Mouse (Mus musculus): Measurements from ENCODE around the gene Cd22. TPM values are rescaled to one million over a fixed set of nuclear protein-coding genes. Genes with fewer than 3 reads are reported as not detected.

The Cd22 gene
- total RNA-seq, 1 experiment from 2014 or later = 0.30 TPM

DNA sequence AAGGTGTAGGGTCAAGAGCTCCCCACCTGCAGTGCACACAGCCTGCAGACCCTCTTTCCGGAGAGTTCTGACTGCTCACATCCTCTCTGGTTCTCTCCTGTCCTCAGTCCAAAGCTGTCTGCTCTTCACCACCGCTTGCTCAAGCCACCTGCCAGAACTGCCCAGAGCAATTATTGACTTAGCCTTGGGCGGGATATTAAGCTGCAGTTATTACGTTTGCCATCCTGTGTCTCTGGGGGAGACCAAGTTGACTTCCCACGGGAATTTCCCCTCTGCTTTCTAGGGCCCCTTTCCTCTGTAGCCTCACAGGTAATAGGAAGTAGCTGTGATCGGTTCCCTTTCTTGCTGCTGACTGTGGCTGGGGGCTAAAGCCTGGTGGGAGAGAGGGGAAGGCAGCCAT lies 60.0 kb downstream of the Cd22 start:
- DNase-seq = no peak

Other genes starting within 250 kb of the Cd22 start
- gene Etv2, start 244.5 kb downstream of the Cd22 start, total RNA-seq (2021) = not detected in 2 replicates
- gene Rbm42, start 230.0 kb downstream of the Cd22 start, total RNA-seq (2021) = 78.4 and 87.5 TPM in 2 replicates
- 12.6 and 13.5 TPM in 2 replicates for gene Haus5, start 215.3 kb downstream of the Cd22 start, total RNA-seq (2021)
- not detected in 2 replicates for gene Pmis2, start 208.7 kb downstream of the Cd22 start, total RNA-seq (2021)
- 5.5 and 11.1 TPM in 2 replicates for gene 2200002J24Rik, start 181.4 kb downstream of the Cd22 start, total RNA-seq (2021)
- 3.6 and 3.8 TPM in 2 replicates for gene Atp4a, start 168.1 kb downstream of the Cd22 start, total RNA-seq (2021)
- 209 TPM in 2 replicates for gene Tmem147, start 150.8 kb downstream of the Cd22 start, total RNA-seq (2021)
- not detected in 2 replicates for gene Gapdhs, start 136.7 kb downstream of the Cd22 start, total RNA-seq (2021)
- gene Sbsn, start 128.9 kb downstream of the Cd22 start, total RNA-seq (2021) = 310 and 338 TPM in 2 replicates
- gene Dmkn, start 116.6 kb downstream of the Cd22 start, total RNA-seq (2021) = 1.4 and 2.6 TPM in 2 replicates
- gene Krtdap, start 92.4 kb downstream of the Cd22 start, total RNA-seq (2021) = not detected in 2 replicates
- 0.52 TPM in 1 of 2 replicates, not detected in the other for gene Ffar2, start 56.6 kb downstream of the Cd22 start, total RNA-seq (2021)
- gene Ffar3, start 24.2 kb downstream of the Cd22 start, total RNA-seq (2021) = 0.70 TPM in 1 of 2 replicates, not detected in the other
- gene Ffar1, start 18.8 kb downstream of the Cd22 start, total RNA-seq (2021) = not detected in 2 replicates
- 0.21 TPM in 1 of 2 replicates, not detected in the other for gene Mag, start 34.5 kb upstream of the Cd22 start, total RNA-seq (2021)
- 2.4 and 9.8 TPM in 2 replicates for gene Hamp2, start 44.3 kb upstream of the Cd22 start, total RNA-seq (2021)
- 11.2 and 12.4 TPM in 2 replicates for gene Hamp, start 63.7 kb upstream of the Cd22 start, total RNA-seq (2021)
- 150 and 153 TPM in 2 replicates for gene Usf2, start 76.5 kb upstream of the Cd22 start, total RNA-seq (2021)
- gene Lsr, start 93.1 kb upstream of the Cd22 start, total RNA-seq (2021) = 4.7 and 5.1 TPM in 2 replicates
- gene Fam187b, start 93.4 kb upstream of the Cd22 start, total RNA-seq (2021) = 1.00 TPM in 1 of 2 replicates, not detected in the other
- gene Fxyd5, start 162.1 kb upstream of the Cd22 start, total RNA-seq (2021) = 35.9 and 36.5 TPM in 2 replicates
- gene Fxyd7, start 171.1 kb upstream of the Cd22 start, total RNA-seq (2021) = 0.55 TPM in 1 of 2 replicates, not detected in the other
- gene Fxyd1, start 176.9 kb upstream of the Cd22 start, total RNA-seq (2021) = 151 and 212 TPM in 2 replicates
- 3.7 and 3.8 TPM in 2 replicates for gene Lgi4, start 179.0 kb upstream of the Cd22 start, total RNA-seq (2021)
- 0.73 and 1.9 TPM in 2 replicates for gene Fxyd3, start 196.4 kb upstream of the Cd22 start, total RNA-seq (2021)
- 1.4 and 4.5 TPM in 2 replicates for gene Hpn, start 234.9 kb upstream of the Cd22 start, total RNA-seq (2021)
- 10.1 and 11.3 TPM in 2 replicates for gene Scn1b, start 246.7 kb upstream of the Cd22 start, total RNA-seq (2021)

Measured in adrenal gland, postnatal 25 days (tissue).